Mouse (Mus musculus) small intestine, adult 2 months (tissue): ENCODE measurements at regions not wholly inside any gene's neighbourhood (a gene's known extent, or its start where the extent isn't known, plus 50 kb on each side); places are given as distances from the start of the nearest gene placed in this dataset.

Experiments
- CTCF ChIP-seq: fragments of 200-500 bp; IDR thresholded peaks from 2 replicates; pipeline ENCODE4 v1.5.1; 2012; ENCODE audit warnings: low read depth, mild to moderate bottlenecking, control low read depth, inconsistent platforms, low read length, moderate library complexity, mixed read lengths; ENCODE audit not compliant: insufficient replicate concordance, insufficient read length; ENCODE audit errors: extremely low read depth
- POLR2A ChIP-seq: fragments of 200-500 bp; IDR thresholded peaks from 2 replicates; pipeline ENCODE4 v1.6.1; 2012; ENCODE audit warnings: low read depth, mild to moderate bottlenecking, control low read depth, inconsistent platforms, low read length, moderate library complexity

- no peak for TF ChIP-seq CTCF
- TF ChIP-seq POLR2A, result no peak
Measured at GRCm38 (mm10) chr17:50346451-50347192, 53.2 kb upstream of the Dazl start.
